Mouse (Mus musculus) thymus, postnatal 10 days (tissue): ENCODE data around the gene Elmo1.
A peak's percentile ranks its signal among the peaks of the same experiment; 100 is the strongest.

Source experiments
- DNase-seq, 2 experiments: peaks; one replicate each; pipeline ENCODE4 v3.0.0; 2021; ENCODE audit warnings: low spot score in 2 of 2

The Elmo1 gene

GRCm38 (mm10) chr13:20207126-20207525 is 116.7 kb downstream of the Elmo1 start:
- peak; percentile 43 to 45 for DNase-seq

- no peak for DNase-seq
These were observed 117.7 kb downstream of the Elmo1 start for GRCm38 (mm10) chr13:20207950-20208642.

- DNase-seq: no peak
These were observed 118.5 kb downstream of the Elmo1 start for GRCm38 (mm10) chr13:20208867-20209266.

GRCm38 (mm10) chr13:20211780-20212179 is 121.4 kb downstream of the Elmo1 start:
- DNase-seq: no peak

GRCm38 (mm10) chr13:20212665-20213064 is 122.3 kb downstream of the Elmo1 start:
- no peak for DNase-seq

- DNase-seq: no peak
These were observed 123.5 kb downstream of the Elmo1 start for GRCm38 (mm10) chr13:20213861-20214260.

GRCm38 (mm10) chr13:20217453-20218090 is 127.2 kb downstream of the Elmo1 start:
- no peak for DNase-seq

- DNase-seq: no peak
These were observed 127.7 kb downstream of the Elmo1 start for GRCm38 (mm10) chr13:20218126-20218525.

- no peak for DNase-seq
These were observed 130.0 kb downstream of the Elmo1 start for GRCm38 (mm10) chr13:20220414-20220813.

- no peak for DNase-seq
These were observed 137.7 kb downstream of the Elmo1 start for GRCm38 (mm10) chr13:20227923-20228705.

- no peak for DNase-seq
These were observed 141.7 kb downstream of the Elmo1 start for GRCm38 (mm10) chr13:20231837-20232728.

GRCm38 (mm10) chr13:20233707-20234106 is 143.3 kb downstream of the Elmo1 start:
- DNase-seq: no peak

GRCm38 (mm10) chr13:20237615-20238014 is 147.2 kb downstream of the Elmo1 start:
- DNase-seq: no peak

GRCm38 (mm10) chr13:20238146-20238545 is 147.8 kb downstream of the Elmo1 start:
- DNase-seq: no peak

- no peak for DNase-seq
These were observed 148.3 kb downstream of the Elmo1 start for GRCm38 (mm10) chr13:20238743-20239142.

GRCm38 (mm10) chr13:20250069-20250668 is 159.8 kb downstream of the Elmo1 start:
- DNase-seq: no peak

- DNase-seq: no peak
These were observed 164.5 kb downstream of the Elmo1 start for GRCm38 (mm10) chr13:20254911-20255310.

GRCm38 (mm10) chr13:20255380-20255779 is 165.0 kb downstream of the Elmo1 start:
- DNase-seq: no peak

GRCm38 (mm10) chr13:20256613-20257012 is 166.2 kb downstream of the Elmo1 start:
- DNase-seq: no peak

GRCm38 (mm10) chr13:20257562-20258525 is 167.4 kb downstream of the Elmo1 start:
- no peak for DNase-seq
